Mouse (Mus musculus) megakaryocyte, embryonic 14.5 days (primary cell): ENCODE results near the gene Olfr504.

Source experiments
- FLI1 ChIP-seq: IDR thresholded peaks from 2 replicates; pipeline ENCODE4 v1.6.1; 2012; ENCODE audit warnings: low read length, inconsistent platforms, mixed read lengths
- GATA1 ChIP-seq: IDR thresholded peaks from 3 replicates; pipeline ENCODE4 v1.6.1; 2012; ENCODE audit warnings: mixed read lengths, low read length, inconsistent platforms, borderline replicate concordance

DNA sequence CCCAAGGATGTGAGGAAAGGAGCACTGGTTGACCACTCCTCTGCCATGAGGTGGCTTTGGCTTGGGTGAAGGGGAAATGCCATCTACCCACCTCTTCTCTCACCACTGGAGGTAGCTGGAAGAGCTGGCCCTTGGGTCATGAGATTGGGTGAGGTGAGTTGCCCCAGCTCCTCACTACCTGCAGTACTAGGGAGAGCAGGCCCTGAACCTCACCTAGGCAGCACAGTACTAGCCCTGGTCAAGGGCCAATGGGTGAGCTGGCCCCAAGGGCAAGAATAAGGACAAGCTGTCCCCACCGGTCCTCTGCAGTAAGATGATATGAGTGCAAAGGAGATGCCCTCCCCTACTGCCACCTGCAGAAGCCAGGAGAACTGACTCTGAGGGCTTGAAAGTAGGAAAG is 24.2 kb upstream of the Olfr504 start:
- TF ChIP-seq GATA1 (no peak), FLI1 (no peak)
